Mouse (Mus musculus): ENCODE data around the gene Myo9a.
A peak's percentile ranks its signal among the peaks of the same experiment; 100 is the strongest.

DNA sequence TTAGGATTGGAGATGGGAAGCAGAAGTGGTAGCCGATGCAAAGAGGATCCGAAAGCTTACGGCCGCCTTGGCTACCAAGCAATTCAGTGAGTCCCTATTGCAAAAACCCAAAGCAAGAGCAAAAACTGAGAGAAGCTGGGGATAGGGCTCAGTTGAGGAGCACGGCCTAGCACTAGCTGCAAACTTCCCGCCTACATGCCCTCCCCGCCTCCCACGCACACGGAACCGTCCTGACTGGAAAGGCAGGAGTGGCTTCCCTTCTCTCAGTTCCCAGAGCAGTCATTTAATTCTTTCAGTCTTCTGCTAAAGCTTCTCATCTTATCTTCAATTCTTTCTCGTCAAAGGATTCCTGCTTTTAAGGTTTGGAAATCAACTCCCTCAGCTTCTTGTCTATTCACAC lies 1.7 kb upstream of the Myo9a start:
- TF ChIP-seq MAZ (IDR thresholded peaks at IDR 0.05; ENCODE audit: low read depth, low read length) (no peak), POLR2A (IDR thresholded peaks at IDR 0.05; ENCODE audit: control insufficient read depth in 1 of 2, insufficient read depth in 1 of 2, low read depth in 1 of 2, low read length in 2 of 2, poor library complexity in 1 of 2) (no peak), MYC (IDR thresholded peaks at IDR 0.05; ENCODE audit: low read depth, low read length) (no peak), CTCF (IDR thresholded peaks at IDR 0.05 in 2 of 3, conservative IDR thresholded peaks at IDR 0.05 in 1 of 3; ENCODE audit: control insufficient read depth in 1 of 3, insufficient read depth in 1 of 3, low read depth in 2 of 3, low read length in 3 of 3, poor library complexity in 1 of 3, severe bottlenecking in 1 of 3) (no peak), POLR2AphosphoS2 (IDR thresholded peaks at IDR 0.05; ENCODE audit: low read length) (no peak), E2F4 (IDR thresholded peaks at IDR 0.05; ENCODE audit: borderline replicate concordance, low read depth, low read length) (no peak), USF2 (IDR thresholded peaks at IDR 0.05; ENCODE audit: borderline replicate concordance in 1 of 2, insufficient read depth in 1 of 2, low read depth in 1 of 2, low read length in 2 of 2) (no peak), POLR2AphosphoS5 (IDR thresholded peaks at IDR 0.05; ENCODE audit: borderline replicate concordance, low read depth, low read length) (no peak), EP300 (IDR thresholded peaks at IDR 0.05; ENCODE audit: low read depth in 1 of 2, low read length in 2 of 2) (0 out of 4 replicates have a peak, but pooled peaks have one; percentile 8 to 16)
